Mouse (Mus musculus): ENCODE results near the gene Tmie. TPM values are rescaled to one million over a fixed set of nuclear protein-coding genes. Genes with fewer than 3 reads are reported as not detected.

The Tmie gene
- 0.18 and 0.34 TPM in 2 replicates for polyA plus RNA-seq (2014; fragmentation: Nextera tagmentation; extraction: Ambion mirVana)

- peaks cover 10% of the 10 kb centered on the region for H3K4me1 ChIP-seq (replicated peaks; ENCODE audit: control insufficient read depth, insufficient read depth, low read length)
- peaks cover 34% of the 10 kb centered on the region for H3K27me3 ChIP-seq (ENCODE audit: control insufficient read depth, insufficient read depth, low read length)
- 0 out of 2 replicates have a peak within 1 kb of the TSS, but pooled peaks have one; percentile 27 for H3K9ac ChIP-seq (ENCODE audit: low read depth, low read length)
- H3K4me3 ChIP-seq (ENCODE audit: low read depth, low read length): peak within 1 kb of the TSS; percentile 48
- H3K27ac ChIP-seq (ENCODE audit: low read depth, low read length): no peak within 1 kb of the TSS
- 0 out of 2 replicates have a peak, but pooled peaks have one; percentile 13 for ATAC-seq (ENCODE audit: low FRiP score)
- peak within 1 kb of the TSS; percentile 83 for H3K4me2 ChIP-seq (replicated peaks; ENCODE audit: low read depth, low read length)
- no peaks in the 10 kb centered on the region for H3K36me3 ChIP-seq (ENCODE audit: control insufficient read depth, insufficient read depth, low read length)
- WGBS: under 1% methylated on average over 42 of the region's 57 CpGs
- H3K9me3 ChIP-seq (ENCODE audit: control insufficient read depth, low read length): no peaks in the 10 kb centered on the region
- DNase-seq (ENCODE audit: low spot score): peak; percentile 51
Observed at GRCm38 (mm10) chr9:110879998-110880561, at the start of gene Tmie. Gene Tmie (minus strand): TSS chr9:110880113.

DNA sequence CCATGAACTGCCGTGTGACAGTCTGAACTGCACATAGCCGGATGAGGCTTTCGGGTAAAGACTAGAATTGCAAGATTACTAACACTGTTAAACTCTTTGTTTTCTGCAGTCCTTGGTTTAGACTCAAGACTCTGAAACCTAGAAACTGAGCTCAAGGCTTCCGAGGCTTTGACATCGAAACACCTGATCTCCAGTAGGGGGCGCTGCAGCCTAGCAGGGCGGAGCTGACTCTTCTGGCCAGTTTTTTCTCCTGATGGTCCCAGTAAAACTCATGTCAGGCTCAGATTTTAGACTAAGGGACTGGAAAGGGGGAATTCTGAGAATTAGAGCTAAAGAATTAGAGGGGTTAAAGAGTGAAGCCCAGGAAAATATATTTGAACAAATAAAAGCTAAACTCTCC, 42.8 kb upstream of the Tmie start:
- Histone ChIP-seq H3K4me1 (replicated peaks; ENCODE audit: control insufficient read depth, insufficient read depth, low read length) (no peaks in the 10 kb centered on the region), H3K36me3 (ENCODE audit: control insufficient read depth, insufficient read depth, low read length) (no peaks in the 10 kb centered on the region), H3K9me3 (ENCODE audit: control insufficient read depth, low read length) (no peaks in the 10 kb centered on the region), H3K4me3 (ENCODE audit: low read depth, low read length) (no peak overlapping the region), H3K27me3 (ENCODE audit: control insufficient read depth, insufficient read depth, low read length) (no peaks in the 10 kb centered on the region), H3K9ac (ENCODE audit: low read depth, low read length) (no peak overlapping the region), H3K27ac (ENCODE audit: low read depth, low read length) (no peak overlapping the region), H3K4me2 (replicated peaks; ENCODE audit: low read depth, low read length) (no peak overlapping the region)
- ATAC-seq (ENCODE audit: low FRiP score) (no peak), DNase-seq (ENCODE audit: low spot score) (peak; percentile 82)
- WGBS: 19% methylated on average over 7 of the region's 7 CpGs

- DNase-seq (ENCODE audit: low spot score): peak; percentile 9
- H3K4me1 ChIP-seq (replicated peaks; ENCODE audit: control insufficient read depth, insufficient read depth, low read length): no peaks in the 10 kb centered on the region
- no peak overlapping the region for H3K9ac ChIP-seq (ENCODE audit: low read depth, low read length)
- H3K36me3 ChIP-seq (ENCODE audit: control insufficient read depth, insufficient read depth, low read length): no peaks in the 10 kb centered on the region
- H3K4me2 ChIP-seq (replicated peaks; ENCODE audit: low read depth, low read length): no peak overlapping the region
- H3K27ac ChIP-seq (ENCODE audit: low read depth, low read length): no peak overlapping the region
- no peaks in the 10 kb centered on the region for H3K9me3 ChIP-seq (ENCODE audit: control insufficient read depth, low read length)
- H3K27me3 ChIP-seq (ENCODE audit: control insufficient read depth, insufficient read depth, low read length): no peaks in the 10 kb centered on the region
- H3K4me3 ChIP-seq (ENCODE audit: low read depth, low read length): no peak overlapping the region
- whole genome bisulfite sequencing: 56% methylated on average over 15 of the region's 15 CpGs
- ATAC-seq (ENCODE audit: low FRiP score): no peak
Observed at GRCm38 (mm10) chr9:110920665-110921419, 40.9 kb upstream of the Tmie start.

GRCm38 (mm10) chr9:110916786-110917185, 36.9 kb upstream of the Tmie start, which contains the start of gene Fam240a:
Gene Fam240a (minus strand): TSS chr9:110916861.
- Histone ChIP-seq H3K27ac (ENCODE audit: low read depth, low read length) (no peak within 1 kb of the TSS), H3K9me3 (ENCODE audit: control insufficient read depth, low read length) (no peaks in the 10 kb centered on the region), H3K4me1 (replicated peaks; ENCODE audit: control insufficient read depth, insufficient read depth, low read length) (no peaks in the 10 kb centered on the region), H3K36me3 (ENCODE audit: control insufficient read depth, insufficient read depth, low read length) (no peaks in the 10 kb centered on the region), H3K27me3 (ENCODE audit: control insufficient read depth, insufficient read depth, low read length) (no peaks in the 10 kb centered on the region), H3K4me3 (ENCODE audit: low read depth, low read length) (no peak within 1 kb of the TSS), H3K4me2 (replicated peaks; ENCODE audit: low read depth, low read length) (no peak within 1 kb of the TSS), H3K9ac (ENCODE audit: low read depth, low read length) (no peak within 1 kb of the TSS)
- DNase-seq (ENCODE audit: low spot score) (no peak), ATAC-seq (ENCODE audit: low FRiP score) (no peak)
- WGBS: 87% methylated on average over 7 of the region's 7 CpGs

DNA sequence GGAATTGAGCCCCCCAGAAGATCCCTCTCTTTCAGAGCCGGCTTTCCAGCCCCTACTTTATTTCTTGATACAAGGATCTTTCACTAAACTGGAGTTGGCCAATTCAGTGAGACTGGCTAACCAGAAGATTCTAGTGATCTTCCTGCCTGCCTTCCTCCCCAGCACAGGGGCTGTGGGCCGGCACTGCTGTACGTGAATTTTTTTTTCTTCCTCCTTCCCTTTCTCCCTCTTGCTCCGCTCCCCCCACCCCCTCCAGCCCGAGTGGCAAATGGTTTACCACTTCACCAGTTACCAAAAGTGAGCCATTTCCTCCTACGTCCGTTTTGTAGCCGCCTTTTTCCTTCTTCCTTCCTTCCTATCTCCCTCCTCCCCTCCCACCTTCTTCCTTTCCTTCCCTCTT, 35.6 kb upstream of the Tmie start:
- Histone ChIP-seq H3K4me1 (replicated peaks; ENCODE audit: control insufficient read depth, insufficient read depth, low read length) (no peaks in the 10 kb centered on the region), H3K36me3 (ENCODE audit: control insufficient read depth, insufficient read depth, low read length) (no peaks in the 10 kb centered on the region), H3K4me3 (ENCODE audit: low read depth, low read length) (no peak overlapping the region), H3K9me3 (ENCODE audit: control insufficient read depth, low read length) (no peaks in the 10 kb centered on the region), H3K4me2 (replicated peaks; ENCODE audit: low read depth, low read length) (no peak overlapping the region), H3K27ac (ENCODE audit: low read depth, low read length) (no peak overlapping the region), H3K27me3 (ENCODE audit: control insufficient read depth, insufficient read depth, low read length) (no peaks in the 10 kb centered on the region), H3K9ac (ENCODE audit: low read depth, low read length) (no peak overlapping the region)
- no peak for DNase-seq (ENCODE audit: low spot score)
- no peak for ATAC-seq (ENCODE audit: low FRiP score)
- WGBS: 78% methylated on average over 8 of the region's 8 CpGs

GRCm38 (mm10) chr9:110914631-110915236, 34.8 kb upstream of the Tmie start:
- no peak for DNase-seq (ENCODE audit: low spot score)
- Histone ChIP-seq H3K27ac (ENCODE audit: low read depth, low read length) (no peak overlapping the region), H3K36me3 (ENCODE audit: control insufficient read depth, insufficient read depth, low read length) (no peaks in the 10 kb centered on the region), H3K9ac (ENCODE audit: low read depth, low read length) (no peak overlapping the region), H3K4me2 (replicated peaks; ENCODE audit: low read depth, low read length) (no peak overlapping the region), H3K4me1 (replicated peaks; ENCODE audit: control insufficient read depth, insufficient read depth, low read length) (no peaks in the 10 kb centered on the region), H3K27me3 (ENCODE audit: control insufficient read depth, insufficient read depth, low read length) (no peaks in the 10 kb centered on the region), H3K4me3 (ENCODE audit: low read depth, low read length) (no peak overlapping the region), H3K9me3 (ENCODE audit: control insufficient read depth, low read length) (no peaks in the 10 kb centered on the region)
- WGBS: 60% methylated on average over 21 of the region's 21 CpGs
- no peak for ATAC-seq (ENCODE audit: low FRiP score)

DNA sequence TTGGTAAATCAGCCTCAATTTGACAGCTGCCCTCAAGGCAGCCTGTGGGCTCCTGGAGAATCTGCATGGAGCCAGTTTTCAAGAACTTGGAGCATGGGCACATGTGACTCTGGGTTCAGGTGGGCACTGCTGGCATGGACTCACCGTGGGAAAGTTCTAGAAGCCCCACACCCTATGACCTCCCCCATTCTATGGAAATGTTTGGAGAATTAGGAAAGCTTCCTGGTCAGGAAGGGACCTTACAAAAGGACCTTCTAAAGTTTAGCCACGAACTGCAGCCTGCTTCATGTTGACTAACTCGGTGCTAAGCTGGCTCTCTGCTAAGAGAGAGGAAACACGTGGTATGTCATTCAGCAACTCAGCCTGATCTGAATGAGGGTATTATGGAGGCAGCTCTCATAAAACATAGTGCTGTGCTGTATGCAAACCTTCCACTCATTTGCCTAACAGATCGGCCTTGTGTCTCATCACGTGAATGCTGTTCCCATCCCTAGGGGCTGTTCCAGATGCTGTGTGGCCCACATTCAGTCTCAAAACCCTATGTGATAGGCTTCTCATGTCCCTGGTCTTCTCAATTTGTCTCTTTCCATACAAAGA, 29.6 kb upstream of the Tmie start:
- WGBS: 85% methylated on average over 6 of the region's 6 CpGs
- no peak overlapping the region for H3K4me2 ChIP-seq (replicated peaks; ENCODE audit: low read depth, low read length)
- no peaks in the 10 kb centered on the region for H3K9me3 ChIP-seq (ENCODE audit: control insufficient read depth, low read length)

GRCm38 (mm10) chr9:110908631-110909016, 28.7 kb upstream of the Tmie start:
- no peak overlapping the region for H3K4me2 ChIP-seq (replicated peaks; ENCODE audit: low read depth, low read length)
- H3K36me3 ChIP-seq (ENCODE audit: control insufficient read depth, insufficient read depth, low read length): no peaks in the 10 kb centered on the region
- H3K27ac ChIP-seq (ENCODE audit: low read depth, low read length): no peak overlapping the region
- H3K9ac ChIP-seq (ENCODE audit: low read depth, low read length): no peak overlapping the region
- 96% methylated on average over 3 of the region's 3 CpGs for WGBS
- H3K4me3 ChIP-seq (ENCODE audit: low read depth, low read length): no peak overlapping the region
- no peaks in the 10 kb centered on the region for H3K9me3 ChIP-seq (ENCODE audit: control insufficient read depth, low read length)
- no peaks in the 10 kb centered on the region for H3K4me1 ChIP-seq (replicated peaks; ENCODE audit: control insufficient read depth, insufficient read depth, low read length)
- DNase-seq (ENCODE audit: low spot score) (no peak), ATAC-seq (ENCODE audit: low FRiP score) (no peak)
- no peaks in the 10 kb centered on the region for H3K27me3 ChIP-seq (ENCODE audit: control insufficient read depth, insufficient read depth, low read length)

More for the DNA sequence above, 29.6 kb upstream of the Tmie start:
- H3K36me3 ChIP-seq (ENCODE audit: control insufficient read depth, insufficient read depth, low read length): no peaks in the 10 kb centered on the region
- no peaks in the 10 kb centered on the region for H3K4me1 ChIP-seq (replicated peaks; ENCODE audit: control insufficient read depth, insufficient read depth, low read length)
- no peak overlapping the region for H3K27ac ChIP-seq (ENCODE audit: low read depth, low read length)
- no peak overlapping the region for H3K4me3 ChIP-seq (ENCODE audit: low read depth, low read length)
- H3K9ac ChIP-seq (ENCODE audit: low read depth, low read length): no peak overlapping the region
- no peak for DNase-seq (ENCODE audit: low spot score)
- ATAC-seq (ENCODE audit: low FRiP score): no peak
- no peaks in the 10 kb centered on the region for H3K27me3 ChIP-seq (ENCODE audit: control insufficient read depth, insufficient read depth, low read length)
